Mouse (Mus musculus): Measurements from ENCODE around the gene Gan.

DNA sequence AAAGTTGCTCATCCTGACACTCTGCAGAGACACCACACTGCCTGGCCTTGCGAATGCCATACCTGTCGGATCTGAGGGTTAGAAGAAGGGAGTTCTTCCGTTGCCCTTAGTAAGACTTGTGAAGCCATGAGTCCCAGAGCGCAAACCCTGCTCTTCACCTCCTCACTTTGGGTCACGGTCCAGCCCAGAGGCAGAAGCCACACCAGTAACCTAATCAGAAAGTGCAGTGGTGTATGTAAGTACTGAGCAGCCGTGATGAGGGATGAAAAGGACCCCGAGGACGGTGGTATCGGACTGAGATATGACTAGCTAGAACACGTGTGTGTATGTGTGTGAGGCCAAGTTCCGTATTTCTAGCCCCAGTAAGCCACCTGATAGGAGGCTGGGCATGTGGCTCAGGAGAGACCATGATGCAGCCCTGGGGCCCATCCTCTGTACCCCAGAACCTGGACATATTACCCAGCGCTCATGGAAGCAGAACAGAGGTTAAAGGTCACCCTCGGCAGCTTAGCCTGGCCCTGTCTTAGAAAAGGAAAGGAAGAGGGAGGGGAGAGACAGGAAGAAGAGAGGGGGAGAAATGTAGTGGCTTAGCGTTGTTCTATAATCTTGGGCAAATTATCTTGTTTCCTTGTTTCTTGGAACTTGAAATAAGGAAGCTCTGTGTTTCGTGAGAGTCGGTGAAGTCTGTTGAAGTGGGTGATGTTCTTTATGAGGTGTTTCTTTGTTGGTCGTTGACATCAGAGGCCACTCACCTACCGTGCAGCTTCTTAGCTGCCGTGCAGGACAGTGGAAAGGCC is 43.5 kb downstream of the Gan start:
- TF ChIP-seq CTCF (IDR thresholded peaks at IDR 0.05; ENCODE audit: low read depth): no peak
- TF ChIP-seq EP300 (IDR thresholded peaks at IDR 0.05; ENCODE audit: low read depth): peak; percentile 33; the same call in 1 of the 2 replicates
